Mouse (Mus musculus) megakaryocyte, embryonic 14.5 days (primary cell): Measurements from ENCODE around the gene Efr3b.

Source experiments
- FLI1 ChIP-seq: IDR thresholded peaks from 2 replicates; pipeline ENCODE4 v1.6.1; 2012; ENCODE audit warnings: low read length, inconsistent platforms, mixed read lengths
- GATA1 ChIP-seq: IDR thresholded peaks from 3 replicates; pipeline ENCODE4 v1.6.1; 2012; ENCODE audit warnings: mixed read lengths, low read length, inconsistent platforms, borderline replicate concordance

GRCm38 (mm10) chr12:4023501-4023900, 15.2 kb downstream of the Efr3b start:
- TF ChIP-seq GATA1, result no peak
- TF ChIP-seq FLI1, result no peak
